Mouse (Mus musculus) heart, embryonic 13.5 days (tissue): Measurements from ENCODE around the gene Clca1. TPM values are rescaled to one million over a fixed set of nuclear protein-coding genes. Genes with fewer than 3 reads are reported as not detected.
"Not testable (repeated sequence)": the region's sequence is repeated elsewhere in the genome, so short reads cannot be mapped to it uniquely, and the experiment has no call there.

Experiments used
- ATAC-seq: fragments of 200-750 bp; cut with Nextera tagmentation; 2 replicates; pipeline ENCODE4 v1.8.0; 2017; ENCODE audit warnings: moderate TSS enrichment; ENCODE audit not compliant: insufficient number of reproducible peaks, low FRiP score, low TSS enrichment; ENCODE audit errors: extremely low read depth
- H3K27ac ChIP-seq: fragments of 300-500 bp; sonication (generic); replicated peaks from 2 replicates; pipeline ENCODE4 v1.5.1; 2015; ENCODE audit warnings: moderate library complexity, mild to moderate bottlenecking, inconsistent platforms
- H3K27me3 ChIP-seq: fragments of 300-500 bp; sonication (generic); replicated peaks from 2 replicates; pipeline ENCODE4 v1.6.1; 2015; ENCODE audit warnings: mild to moderate bottlenecking, inconsistent platforms
- H3K36me3 ChIP-seq: fragments of 300-500 bp; sonication (generic); 2 replicates; pipeline ENCODE4 v1.6.1; 2015; ENCODE audit warnings: mild to moderate bottlenecking, inconsistent platforms
- H3K4me1 ChIP-seq: fragments of 300-500 bp; sonication (generic); 2 replicates; pipeline ENCODE4 v1.6.1; 2015; ENCODE audit warnings: inconsistent platforms
- H3K4me2 ChIP-seq: fragments of 300-500 bp; sonication (generic); 2 replicates; pipeline ENCODE4 v1.6.1; 2015; ENCODE audit warnings: inconsistent platforms, mild to moderate bottlenecking, moderate library complexity
- H3K4me3 ChIP-seq: fragments of 300-500 bp; sonication (generic); 2 replicates; pipeline ENCODE4 v1.5.1; 2015; ENCODE audit warnings: moderate library complexity, mild to moderate bottlenecking, inconsistent platforms
- H3K9ac ChIP-seq: fragments of 300-500 bp; sonication (generic); 2 replicates; pipeline ENCODE4 v1.6.1; 2015; ENCODE audit warnings: inconsistent platforms, mild to moderate bottlenecking, moderate library complexity
- H3K9me3 ChIP-seq: fragments of 300-500 bp; sonication (generic); 2 replicates; pipeline ENCODE4 v1.6.1; 2016; ENCODE audit warnings: inconsistent platforms
- WGBS: fragments of 180-500 bp; shearing (Covaris S2); methylation state at CpG from one replicate; pipeline ENCODE4 v1.1.7; 2015; ENCODE audit warnings: mixed read lengths; 5-methylcytosine and 5-hydroxymethylcytosine counted together
- polyA plus RNA-seq: library from polyadenylated mRNA; unstranded; fragments of >200 nt; fragmentation: Nextera tagmentation; extraction: Ambion mirVana; gene quantifications from 2 replicates; pipeline ENCODE4 v1.2.1, GENCODE M21; 2015

Gene Clca1
- not detected in 2 replicates for polyA plus RNA-seq

- H3K4me1 ChIP-seq = no peaks in the 10 kb centered on the region
- no peak for ATAC-seq
- H3K9me3 ChIP-seq = no peaks in the 10 kb centered on the region
- H3K4me3 ChIP-seq = no peak within 1 kb of the TSS
- no peaks in the 10 kb centered on the region for H3K27me3 ChIP-seq
- H3K4me2 ChIP-seq = no peak within 1 kb of the TSS
- no peak within 1 kb of the TSS for H3K27ac ChIP-seq
- H3K9ac ChIP-seq = no peak within 1 kb of the TSS
- no peaks in the 10 kb centered on the region for H3K36me3 ChIP-seq
Measured at GRCm38 (mm10) chr3:145032676-145033075, at the start of gene Clca1. Gene Clca1 (minus strand): TSS chr3:145032776.

DNA sequence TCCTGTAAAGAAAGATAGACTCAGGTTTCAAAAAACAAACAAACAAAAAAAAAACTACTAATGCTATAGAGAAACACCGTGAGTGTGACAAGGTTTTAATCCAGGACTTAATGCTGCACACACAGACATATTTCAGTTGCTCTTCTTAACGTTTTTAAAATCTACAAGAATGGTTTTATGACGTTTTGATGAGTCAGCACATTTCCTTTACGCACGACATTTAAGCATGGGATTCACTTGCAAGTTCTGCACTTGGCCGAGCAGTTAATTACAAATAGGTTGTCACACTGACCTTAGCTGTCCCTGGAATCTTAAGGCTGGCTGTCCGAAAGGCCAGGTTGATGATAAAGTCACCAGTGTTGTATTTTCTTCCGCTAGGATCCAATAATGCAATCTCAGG is 48.3 kb upstream of the Clca1 start:
- no peaks in the 10 kb centered on the region for H3K27me3 ChIP-seq
- no peak overlapping the region for H3K4me2 ChIP-seq
- H3K4me1 ChIP-seq = no peaks in the 10 kb centered on the region
- H3K9ac ChIP-seq = no peak overlapping the region
- H3K27ac ChIP-seq = no peak overlapping the region
- no peak for ATAC-seq
- H3K4me3 ChIP-seq = no peak overlapping the region
- no peaks in the 10 kb centered on the region for H3K36me3 ChIP-seq
- H3K9me3 ChIP-seq = no peaks in the 10 kb centered on the region
- 70% methylated on average over 8 of the region's 8 CpGs for WGBS

GRCm38 (mm10) chr3:145078405-145078804 is 45.8 kb upstream of the Clca1 start:
- Histone ChIP-seq H3K9ac (no peak overlapping the region), H3K4me2 (no peak overlapping the region), H3K36me3 (no peaks in the 10 kb centered on the region), H3K4me1 (no peaks in the 10 kb centered on the region), H3K4me3 (no peak overlapping the region), H3K27me3 (no peaks in the 10 kb centered on the region), H3K27ac (no peak overlapping the region), H3K9me3 (no peaks in the 10 kb centered on the region)
- 73% methylated on average over 6 of the region's 6 CpGs for WGBS
- no peak for ATAC-seq

DNA sequence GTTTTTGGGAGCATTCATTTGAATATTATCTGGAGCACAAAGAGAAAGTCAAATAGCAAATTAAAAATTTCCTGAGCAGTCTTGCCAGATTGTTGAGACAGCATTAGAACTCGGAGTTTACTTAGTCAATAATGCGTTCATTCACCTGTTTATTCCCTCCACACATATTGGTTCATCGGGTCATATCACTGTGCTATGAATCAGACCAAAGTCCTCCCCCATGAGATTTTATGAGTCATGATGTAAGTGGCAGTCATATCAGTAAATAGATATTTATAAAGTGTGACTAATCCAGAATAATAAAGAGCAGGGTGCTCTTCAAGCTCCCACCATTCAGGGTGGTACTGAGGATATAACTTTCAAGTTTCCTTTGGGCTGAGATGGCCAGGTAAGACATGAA is 39.8 kb upstream of the Clca1 start:
- Histone ChIP-seq H3K9me3 (no peaks in the 10 kb centered on the region), H3K4me1 (no peaks in the 10 kb centered on the region), H3K9ac (no peak overlapping the region), H3K27ac (no peak overlapping the region), H3K4me2 (no peak overlapping the region), H3K27me3 (no peaks in the 10 kb centered on the region), H3K4me3 (no peak overlapping the region), H3K36me3 (no peaks in the 10 kb centered on the region)
- 79% methylated on average over 3 of the region's 3 CpGs for WGBS
- no peak for ATAC-seq

DNA sequence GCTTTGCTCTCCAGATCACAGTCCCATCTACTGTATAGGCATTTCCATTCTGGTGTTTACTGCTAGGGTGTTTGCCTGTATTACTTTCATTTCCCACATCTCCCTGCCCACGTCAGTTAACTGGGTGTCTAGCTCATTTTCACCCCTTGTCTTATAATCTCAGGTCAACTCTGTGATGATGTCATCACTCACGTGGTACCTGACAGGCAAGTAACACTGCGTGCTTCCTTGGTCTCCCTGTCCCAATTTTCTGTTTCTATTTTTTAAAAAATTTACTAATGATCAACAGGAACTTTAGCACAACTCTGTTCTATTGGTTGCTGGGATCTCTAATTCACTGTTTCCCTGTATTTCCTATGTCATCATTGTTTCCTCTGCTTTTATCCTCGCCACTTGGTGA is 36.4 kb upstream of the Clca1 start:
- H3K9me3 ChIP-seq = no peaks in the 10 kb centered on the region
- no peak overlapping the region for H3K9ac ChIP-seq
- H3K4me1 ChIP-seq = no peaks in the 10 kb centered on the region
- ATAC-seq = no peak
- H3K27me3 ChIP-seq = no peaks in the 10 kb centered on the region
- no peak overlapping the region for H3K27ac ChIP-seq
- H3K4me3 ChIP-seq = no peak overlapping the region
- H3K36me3 ChIP-seq = no peaks in the 10 kb centered on the region
- 66% methylated on average over 4 of the region's 4 CpGs for WGBS
- H3K4me2 ChIP-seq = no peak overlapping the region

DNA sequence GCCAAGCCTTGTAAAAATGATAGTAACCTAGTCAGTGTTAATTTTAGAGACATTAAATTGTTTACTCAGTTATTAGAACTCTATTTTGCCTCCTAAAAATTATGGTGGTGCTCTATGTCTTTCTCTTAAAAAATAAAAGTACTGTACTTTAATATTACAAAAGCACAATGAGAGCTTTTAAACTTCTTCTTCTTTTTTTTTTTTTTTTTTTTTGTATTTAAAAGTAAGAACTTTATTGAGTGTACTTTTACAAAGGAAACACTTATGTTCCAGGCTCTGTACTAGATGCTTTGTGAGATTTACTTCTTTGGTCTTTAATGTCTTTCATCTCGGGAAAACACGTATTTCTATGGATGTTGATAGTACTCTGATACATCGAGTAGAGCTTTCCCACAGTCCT is 22.6 kb upstream of the Clca1 start:
- WGBS = 81% methylated on average over 3 of the region's 3 CpGs
- H3K4me2 ChIP-seq, H3K9me3 ChIP-seq, H3K27ac ChIP-seq, H3K4me3 ChIP-seq, H3K4me1 ChIP-seq, H3K36me3 ChIP-seq, H3K9ac ChIP-seq, ATAC-seq, H3K27me3 ChIP-seq: not testable (repeated sequence)

DNA sequence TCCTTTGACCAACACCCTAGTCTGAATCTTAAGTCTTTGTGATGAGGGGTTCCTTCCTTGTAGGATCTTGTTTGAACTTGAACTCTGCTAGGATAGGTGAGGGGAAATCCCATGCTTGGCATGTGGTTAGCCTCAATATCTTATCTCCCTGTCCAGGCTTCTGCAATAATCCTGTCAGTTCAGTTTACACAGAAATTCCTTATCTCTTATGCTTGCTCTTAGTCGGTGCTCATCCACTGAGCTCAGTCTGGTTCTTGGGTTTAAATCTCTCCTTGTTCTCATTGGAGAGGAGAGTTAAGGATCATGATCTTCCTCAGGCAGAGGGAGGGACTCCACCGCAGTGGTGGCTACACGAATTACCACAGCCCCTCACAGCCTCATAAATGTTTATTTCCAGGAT is 17.2 kb upstream of the Clca1 start:
- 32% methylated on average over 3 of the region's 3 CpGs for WGBS
- no peak overlapping the region for H3K9ac ChIP-seq
- H3K27me3 ChIP-seq = no peaks in the 10 kb centered on the region
- no peak for ATAC-seq
- H3K9me3 ChIP-seq = no peaks in the 10 kb centered on the region
- no peak overlapping the region for H3K4me2 ChIP-seq
- H3K36me3 ChIP-seq = no peaks in the 10 kb centered on the region
- peaks cover 6% of the 10 kb centered on the region for H3K4me1 ChIP-seq
- H3K27ac ChIP-seq = no peak overlapping the region
- no peak overlapping the region for H3K4me3 ChIP-seq

DNA sequence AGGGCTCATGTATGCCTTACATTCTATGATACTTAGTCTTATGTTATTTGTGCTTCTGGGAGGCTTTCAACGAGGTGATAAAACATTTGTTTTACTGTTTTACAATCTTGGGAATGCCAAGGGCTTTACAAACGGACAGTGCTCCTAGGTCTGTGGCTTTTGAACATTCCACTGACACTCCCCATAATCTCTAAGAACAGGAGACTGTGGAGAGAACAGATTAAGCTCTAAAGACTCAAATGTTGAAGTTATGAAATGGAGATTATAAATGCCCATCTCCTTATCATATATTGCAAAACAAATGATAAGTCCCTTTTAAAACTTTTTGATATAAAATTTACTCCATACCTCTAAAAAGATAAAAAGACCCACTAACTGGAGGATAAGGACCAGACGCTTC is 6.2 kb upstream of the Clca1 start:
- Histone ChIP-seq H3K27ac (no peak overlapping the region), H3K36me3 (no peaks in the 10 kb centered on the region), H3K4me3 (no peak overlapping the region), H3K9ac (no peak overlapping the region), H3K9me3 (no peaks in the 10 kb centered on the region), H3K27me3 (no peaks in the 10 kb centered on the region), H3K4me1 (no peaks in the 10 kb centered on the region), H3K4me2 (no peak overlapping the region)
- 48% methylated on average over 3 of the region's 3 CpGs for WGBS
- ATAC-seq = no peak

- no peaks in the 10 kb centered on the region for H3K36me3 ChIP-seq
- no peak overlapping the region for H3K4me3 ChIP-seq
- no peak for ATAC-seq
- H3K27ac ChIP-seq = no peak overlapping the region
- no peak overlapping the region for H3K9ac ChIP-seq
- no peaks in the 10 kb centered on the region for H3K4me1 ChIP-seq
- H3K9me3 ChIP-seq = no peaks in the 10 kb centered on the region
- 54% methylated on average over 3 of the region's 3 CpGs for WGBS
- no peak overlapping the region for H3K4me2 ChIP-seq
- no peaks in the 10 kb centered on the region for H3K27me3 ChIP-seq
Measured at GRCm38 (mm10) chr3:145028036-145028435, 4.5 kb downstream of the Clca1 start.

- Histone ChIP-seq H3K4me2 (no peak overlapping the region), H3K9ac (no peak overlapping the region), H3K27ac (no peak overlapping the region), H3K4me3 (no peak overlapping the region), H3K9me3 (no peaks in the 10 kb centered on the region), H3K27me3 (no peaks in the 10 kb centered on the region), H3K4me1 (no peaks in the 10 kb centered on the region), H3K36me3 (no peaks in the 10 kb centered on the region)
- 29% methylated on average over 3 of the region's 3 CpGs for WGBS
- ATAC-seq = no peak
Measured at GRCm38 (mm10) chr3:145026750-145027149, 5.8 kb downstream of the Clca1 start.

GRCm38 (mm10) chr3:145017807-145018206 is 14.8 kb downstream of the Clca1 start:
- H3K27me3 ChIP-seq = no peaks in the 10 kb centered on the region
- H3K4me2 ChIP-seq = no peak overlapping the region
- no peak overlapping the region for H3K9ac ChIP-seq
- no peak overlapping the region for H3K4me3 ChIP-seq
- H3K4me1 ChIP-seq = no peaks in the 10 kb centered on the region
- ATAC-seq = no peak
- no peak overlapping the region for H3K27ac ChIP-seq
- no peaks in the 10 kb centered on the region for H3K9me3 ChIP-seq
- H3K36me3 ChIP-seq = no peaks in the 10 kb centered on the region
- WGBS = 61% methylated on average over 3 of the region's 3 CpGs

- no peaks in the 10 kb centered on the region for H3K36me3 ChIP-seq
- H3K27ac ChIP-seq = no peak overlapping the region
- no peak overlapping the region for H3K9ac ChIP-seq
- H3K4me1 ChIP-seq = no peaks in the 10 kb centered on the region
- WGBS = 27% methylated on average over 5 of the region's 5 CpGs
- no peak for ATAC-seq
- no peaks in the 10 kb centered on the region for H3K27me3 ChIP-seq
- no peaks in the 10 kb centered on the region for H3K9me3 ChIP-seq
- H3K4me3 ChIP-seq = no peak overlapping the region
- no peak overlapping the region for H3K4me2 ChIP-seq
Measured at GRCm38 (mm10) chr3:145004422-145004821, 28.2 kb downstream of the Clca1 start.

GRCm38 (mm10) chr3:145000912-145001311 is 31.7 kb downstream of the Clca1 start:
- H3K4me3 ChIP-seq = no peak overlapping the region
- H3K27me3 ChIP-seq = no peaks in the 10 kb centered on the region
- H3K9me3 ChIP-seq = no peaks in the 10 kb centered on the region
- no peak overlapping the region for H3K27ac ChIP-seq
- WGBS = 55% methylated on average over 1 of the region's 1 CpGs
- H3K4me2 ChIP-seq = no peak overlapping the region
- H3K4me1 ChIP-seq = no peaks in the 10 kb centered on the region
- ATAC-seq = no peak
- no peaks in the 10 kb centered on the region for H3K36me3 ChIP-seq
- H3K9ac ChIP-seq = no peak overlapping the region
